Mouse (Mus musculus): Measurements from ENCODE around the gene Tent4a.

Gene Tent4a

GRCm38 (mm10) chr13:69517445-69517844, 17.0 kb downstream of the Tent4a start:
- no peak for DNase-seq

GRCm38 (mm10) chr13:69515091-69515490, 19.3 kb downstream of the Tent4a start:
- DNase-seq, result no peak

GRCm38 (mm10) chr13:69509391-69510244, 24.8 kb downstream of the Tent4a start:
- no peak for DNase-seq

- DNase-seq, result no peak
These were observed 26.8 kb downstream of the Tent4a start for GRCm38 (mm10) chr13:69507666-69508065.

- peak; percentile 29 for DNase-seq
These were observed 27.9 kb downstream of the Tent4a start for GRCm38 (mm10) chr13:69506341-69507086.

- no peak for DNase-seq
These were observed 31.6 kb downstream of the Tent4a start for GRCm38 (mm10) chr13:69502863-69503262.

GRCm38 (mm10) chr13:69502157-69502750, 32.2 kb downstream of the Tent4a start:
- DNase-seq, result peak; percentile 50

- DNase-seq, result no peak
These were observed 36.1 kb downstream of the Tent4a start for GRCm38 (mm10) chr13:69498276-69498675.

- peak; percentile 55 for DNase-seq
These were observed 41.4 kb downstream of the Tent4a start for GRCm38 (mm10) chr13:69492876-69493463.

- no peak for DNase-seq
These were observed 44.6 kb downstream of the Tent4a start for GRCm38 (mm10) chr13:69489777-69490176.

GRCm38 (mm10) chr13:69488565-69489255, 45.7 kb downstream of the Tent4a start:
- DNase-seq, result no peak

GRCm38 (mm10) chr13:69487611-69488275, 46.7 kb downstream of the Tent4a start:
- DNase-seq, result no peak

GRCm38 (mm10) chr13:69487108-69487507, 47.3 kb downstream of the Tent4a start:
- DNase-seq, result no peak

- no peak for DNase-seq
These were observed 48.6 kb downstream of the Tent4a start for GRCm38 (mm10) chr13:69485833-69486232.

- no peak for DNase-seq
These were observed 49.1 kb downstream of the Tent4a start for GRCm38 (mm10) chr13:69485326-69485725.

- no peak for DNase-seq
These were observed 51.7 kb downstream of the Tent4a start for GRCm38 (mm10) chr13:69482751-69483150.

GRCm38 (mm10) chr13:69481634-69482505, 52.5 kb downstream of the Tent4a start:
- no peak for DNase-seq

GRCm38 (mm10) chr13:69481026-69481425, 53.4 kb downstream of the Tent4a start:
- no peak for DNase-seq

GRCm38 (mm10) chr13:69479906-69480305, 54.5 kb downstream of the Tent4a start:
- no peak for DNase-seq

- no peak for DNase-seq
These were observed 55.7 kb downstream of the Tent4a start for GRCm38 (mm10) chr13:69478703-69479102.
